Mouse (Mus musculus): ENCODE measurements around the gene Hras.

DNA sequence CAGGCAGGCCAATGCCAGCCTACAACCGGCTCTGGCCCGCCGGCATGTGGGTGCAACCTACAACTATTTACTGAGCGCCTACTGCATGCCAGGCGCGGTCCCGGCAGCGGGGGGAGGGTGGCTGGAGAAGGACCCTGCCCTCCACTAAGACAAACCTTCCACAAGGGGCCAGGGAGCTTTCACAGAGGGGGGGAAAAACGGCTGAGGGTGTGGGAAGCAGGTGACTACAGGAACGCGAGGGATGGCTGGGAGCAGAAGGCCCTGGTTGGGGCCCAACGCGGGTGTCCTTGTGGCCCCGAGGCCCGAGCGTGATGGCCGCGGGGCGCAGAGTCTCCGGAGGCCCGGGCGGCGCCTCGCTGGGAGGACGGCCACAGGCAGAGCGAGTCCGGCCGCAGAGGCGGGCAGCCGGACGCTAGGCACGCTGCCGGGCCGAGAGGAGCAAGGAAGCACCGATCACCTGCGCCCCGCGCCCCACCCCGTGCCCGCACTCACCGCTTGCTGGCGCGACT is 403 bp downstream of the Hras start:
- no peak for TF ChIP-seq USF1 (IDR thresholded peaks at IDR 0.05; ENCODE audit: low read depth)
- no peak for TF ChIP-seq CTCF (IDR thresholded peaks at IDR 0.05; ENCODE audit: control insufficient read depth, insufficient read depth, insufficient read length)
